Comparison of ENCODE assay signal across 31 mouse cellular contexts in genomic region chr10:116956483-116957158, GRCm38 (mm10). TPM values are rescaled to one million over a fixed set of nuclear protein-coding genes. Genes with fewer than 3 reads are reported as not detected.
"Had no signal": no experiment of that assay in that cellular context is flagged by ENCODE, and none has a peak within 500 bp of the region (broad histone marks: within the 10 kb centered on the region; RNA-seq: fewer than 3 reads in every experiment).

No protein-coding gene starts in this region.

- H3K4me1 ChIP-seq: heart, embryonic 12.5 days; hindbrain, embryonic 10.5 days; hindbrain, embryonic 12.5 days; intestine, embryonic 15.5 days; limb, embryonic 15.5 days; liver, embryonic 12.5 days had no signal

- H3K27me3 ChIP-seq: heart, embryonic 12.5 days; hindbrain, embryonic 12.5 days; intestine, embryonic 15.5 days; limb, embryonic 13.5 days; limb, embryonic 15.5 days; liver, embryonic 12.5 days had no signal

- H3K4me3 ChIP-seq: gastrocnemius, adult 2 months; heart, embryonic 10.5 days; heart, embryonic 12.5 days; hindbrain, embryonic 10.5 days; hindbrain, embryonic 12.5 days; intestine, embryonic 15.5 days; layer of hippocampus, adult 2 months; limb, embryonic 13.5 days; limb, embryonic 15.5 days; liver, embryonic 12.5 days had no signal

- DNase-seq: gastrocnemius, adult 2 months; gastrocnemius, postnatal 10 days; gastrocnemius, postnatal 25 days; heart, adult 18-20 months; heart, postnatal 10 days; heart, postnatal 4 days; kidney, adult 18-20 months; kidney, adult 8-10 months; kidney, postnatal 25 days; kidney, postnatal 4 days; left cerebral cortex, postnatal 4 days had no signal

- H3K36me3 ChIP-seq: hindbrain, embryonic 10.5 days; hindbrain, embryonic 12.5 days; intestine, embryonic 15.5 days; limb, embryonic 15.5 days; liver, embryonic 12.5 days had no signal

- ATAC-seq: hindbrain, embryonic 16.5 days; inflammation-experienced regulatory T-cells, adult 6 months; intestine, embryonic 15.5 days; intestine, postnatal 0 days; liver, embryonic 12.5 days had no signal

- H3K27ac ChIP-seq: gastrocnemius, adult 2 months; heart, embryonic 10.5 days; hindbrain, embryonic 10.5 days; hindbrain, embryonic 12.5 days; hindbrain, embryonic 14.5 days; intestine, embryonic 15.5 days; layer of hippocampus, adult 2 months; limb, embryonic 13.5 days; limb, embryonic 15.5 days; liver, embryonic 12.5 days; liver, embryonic 14.5 days had no signal

RNA-seq across cellular contexts. Expression of gene Gm10271, which starts 15.8 kb away (rescaled TPM):
- polyA plus RNA-seq: heart, embryonic 10.5 days; heart, embryonic 12.5 days; heart, embryonic 14.5 days; heart, embryonic 16.5 days; hindbrain, embryonic 10.5 days; hindbrain, embryonic 12.5 days; hindbrain, embryonic 14.5 days; hindbrain, embryonic 16.5 days; inflammation-experienced regulatory T-cells, adult 6 months; intestine, embryonic 15.5 days; intestine, postnatal 0 days; kidney, embryonic 14.5 days; kidney, postnatal 0 days; limb, embryonic 11.5 days; limb, embryonic 13.5 days; limb, embryonic 15.5 days; liver, adult 2 months; liver, embryonic 12.5 days; liver, embryonic 14.5 days had no signal

RNA-seq across cellular contexts. Expression of gene Best3, which starts 29.5 kb away (rescaled TPM):
- polyA plus RNA-seq: hindbrain, embryonic 10.5 days; inflammation-experienced regulatory T-cells, adult 6 months; intestine, embryonic 15.5 days; intestine, postnatal 0 days; kidney, embryonic 14.5 days; liver, adult 2 months; liver, embryonic 12.5 days; liver, embryonic 14.5 days had no signal

RNA-seq across cellular contexts. Expression of gene Myrfl, which starts 59.9 kb away (rescaled TPM):
- polyA plus RNA-seq: hindbrain, embryonic 14.5 days; inflammation-experienced regulatory T-cells, adult 6 months; kidney, embryonic 14.5 days; liver, adult 2 months; liver, embryonic 14.5 days had no signal
